Mouse (Mus musculus): ENCODE data around the gene Tfrc. TPM values are rescaled to one million over a fixed set of nuclear protein-coding genes. Genes with fewer than 3 reads are reported as not detected.
"Not testable (repeated sequence)": the region's sequence is repeated elsewhere in the genome, so short reads cannot be mapped to it uniquely, and the experiment has no call there.

The Tfrc gene
- polyA plus RNA-seq, 1 experiment from 2014 or later: 23.7 TPM

DNA sequence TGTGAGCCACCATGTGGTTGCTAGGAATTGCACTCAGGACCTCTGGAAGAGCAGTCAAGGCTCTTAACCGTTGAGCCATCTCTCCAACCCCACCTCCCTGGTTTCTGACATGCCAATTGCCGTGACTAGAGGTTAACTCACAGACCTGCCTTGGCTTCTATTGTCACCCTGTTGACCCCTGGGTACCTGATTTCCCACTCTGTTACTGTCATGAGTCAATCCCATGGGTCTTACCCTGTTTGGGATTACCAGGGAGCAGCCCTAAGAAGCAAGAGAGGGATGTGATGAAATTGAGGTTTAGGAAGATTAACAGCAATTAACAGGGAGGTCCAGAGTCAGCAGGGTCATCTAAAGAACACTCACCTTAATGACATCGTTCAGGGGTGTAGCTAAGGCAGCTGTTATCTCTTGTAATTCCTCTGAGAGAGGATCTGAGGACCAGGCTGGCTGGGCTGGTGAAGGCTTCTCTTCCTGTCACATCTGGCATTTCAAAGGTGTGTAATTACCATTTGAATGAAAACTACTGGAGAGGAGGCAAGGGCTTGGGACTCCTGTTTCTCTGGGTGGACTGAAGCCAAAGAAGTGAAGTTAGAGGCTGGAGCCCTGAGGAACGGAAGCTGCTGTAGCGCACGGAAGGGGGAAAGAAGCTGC lies 28.3 kb downstream of the Tfrc start:
- no peak for ATAC-seq
- TF ChIP-seq CTCF (IDR thresholded peaks at IDR 0.05; ENCODE audit: low read depth): no peak

DNA sequence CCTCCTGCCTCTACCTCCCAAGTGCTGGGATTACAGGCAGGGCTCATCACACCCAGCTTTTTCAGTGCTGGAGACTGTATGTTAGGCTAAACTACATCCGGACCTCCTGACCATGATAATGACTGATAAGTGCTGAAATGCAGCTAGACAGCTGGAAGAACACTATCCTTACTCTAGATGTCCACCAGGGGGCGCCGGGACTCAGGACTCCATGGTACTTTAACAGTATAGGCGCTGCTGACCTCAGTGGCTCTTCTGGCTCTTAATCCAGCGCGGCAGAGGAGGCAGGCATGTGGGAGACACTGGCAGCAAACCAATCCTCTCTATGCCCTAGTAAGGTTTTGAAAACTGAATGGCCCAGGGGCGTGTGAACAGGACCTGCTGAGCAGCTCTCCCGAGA lies 29.8 kb downstream of the Tfrc start:
- peak; percentile 36; the same call in 1 of the 2 replicates for ATAC-seq
- 10% methylated on average over 8 of the region's 8 CpGs for WGBS

More for the DNA sequence above, 28.3 kb downstream of the Tfrc start:
- H3K36me3 ChIP-seq (ENCODE audit: control insufficient read depth, insufficient read depth): 0 out of 2 replicates have a peak, but pooled peaks cover 3% of the 10 kb centered on the region
- no peaks in the 10 kb centered on the region for H3K4me1 ChIP-seq (replicated peaks; ENCODE audit: control insufficient read depth, insufficient read depth, low read length)
- H3K9ac ChIP-seq (ENCODE audit: low read depth, low read length): no peak overlapping the region
- no peak overlapping the region for H3K27ac ChIP-seq (ENCODE audit: low read depth, low read length)
- H3K4me3 ChIP-seq (ENCODE audit: low read depth, low read length): no peak overlapping the region
- no peak overlapping the region for H3K4me2 ChIP-seq (replicated peaks; ENCODE audit: low read depth)
- H3K27me3 ChIP-seq (replicated peaks; ENCODE audit: control insufficient read depth, insufficient read depth, low read length): no peaks in the 10 kb centered on the region
- WGBS: 33% methylated on average over 6 of the region's 6 CpGs
- H3K9me3 ChIP-seq (ENCODE audit: control insufficient read depth): no peaks in the 10 kb centered on the region

GRCm38 (mm10) chr16:32640096-32640495 lies 31.4 kb downstream of the Tfrc start:
- no peak overlapping the region for H3K9ac ChIP-seq (ENCODE audit: low read depth, low read length)
- no peaks in the 10 kb centered on the region for H3K36me3 ChIP-seq (ENCODE audit: control insufficient read depth, insufficient read depth)
- 62% methylated on average over 5 of the region's 5 CpGs for WGBS
- H3K27me3 ChIP-seq (replicated peaks; ENCODE audit: control insufficient read depth, insufficient read depth, low read length): no peaks in the 10 kb centered on the region
- no peak overlapping the region for H3K27ac ChIP-seq (ENCODE audit: low read depth, low read length)
- no peak overlapping the region for H3K4me3 ChIP-seq (ENCODE audit: low read depth, low read length)
- TF ChIP-seq CTCF (IDR thresholded peaks at IDR 0.05; ENCODE audit: low read depth): no peak
- no peak for ATAC-seq
- H3K4me1 ChIP-seq (replicated peaks; ENCODE audit: control insufficient read depth, insufficient read depth, low read length): no peaks in the 10 kb centered on the region
- no peaks in the 10 kb centered on the region for H3K9me3 ChIP-seq (ENCODE audit: control insufficient read depth)
- no peak overlapping the region for H3K4me2 ChIP-seq (replicated peaks; ENCODE audit: low read depth)

More for the DNA sequence above, 29.8 kb downstream of the Tfrc start:
- Histone ChIP-seq H3K9me3 (ENCODE audit: control insufficient read depth) (no peaks in the 10 kb centered on the region), H3K4me3 (ENCODE audit: low read depth, low read length) (no peak overlapping the region), H3K27ac (ENCODE audit: low read depth, low read length) (no peak overlapping the region), H3K4me1 (replicated peaks; ENCODE audit: control insufficient read depth, insufficient read depth, low read length) (no peaks in the 10 kb centered on the region), H3K27me3 (replicated peaks; ENCODE audit: control insufficient read depth, insufficient read depth, low read length) (no peaks in the 10 kb centered on the region), H3K36me3 (ENCODE audit: control insufficient read depth, insufficient read depth) (no peaks in the 10 kb centered on the region), H3K4me2 (replicated peaks; ENCODE audit: low read depth) (no peak overlapping the region), H3K9ac (ENCODE audit: low read depth, low read length) (no peak overlapping the region; the same call in 1 of the 2 replicates)
- TF ChIP-seq CTCF (IDR thresholded peaks at IDR 0.05; ENCODE audit: low read depth): peak; percentile 94

DNA sequence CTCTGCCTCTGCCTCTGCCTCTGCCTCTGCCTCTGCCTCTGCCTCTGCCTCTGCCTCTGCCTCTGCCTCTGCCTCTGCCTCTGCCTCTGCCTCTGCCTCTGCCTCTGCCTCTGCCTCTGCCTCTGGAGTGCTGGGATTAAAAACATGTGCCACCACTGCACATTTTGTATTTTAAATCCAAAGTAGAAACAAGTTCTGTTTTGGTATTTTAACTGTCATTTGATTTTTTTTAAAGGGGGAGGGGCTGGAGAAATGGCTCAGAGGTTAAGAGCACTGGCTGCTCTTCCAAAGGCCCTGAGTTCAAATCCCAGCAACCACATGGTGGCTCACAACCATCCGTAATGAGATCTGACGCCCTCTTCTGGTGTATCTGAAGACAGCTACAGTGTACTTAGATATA lies 32.0 kb downstream of the Tfrc start:
- H3K4me2 ChIP-seq (replicated peaks; ENCODE audit: low read depth); H3K4me3 ChIP-seq (ENCODE audit: low read depth, low read length); ATAC-seq; H3K27ac ChIP-seq (ENCODE audit: low read depth, low read length); H3K36me3 ChIP-seq (ENCODE audit: control insufficient read depth, insufficient read depth); H3K4me1 ChIP-seq (replicated peaks; ENCODE audit: control insufficient read depth, insufficient read depth, low read length); H3K9me3 ChIP-seq (ENCODE audit: control insufficient read depth); H3K27me3 ChIP-seq (replicated peaks; ENCODE audit: control insufficient read depth, insufficient read depth, low read length); H3K9ac ChIP-seq (ENCODE audit: low read depth, low read length): not testable (repeated sequence)
- 65% methylated on average over 2 of the region's 2 CpGs for WGBS

DNA sequence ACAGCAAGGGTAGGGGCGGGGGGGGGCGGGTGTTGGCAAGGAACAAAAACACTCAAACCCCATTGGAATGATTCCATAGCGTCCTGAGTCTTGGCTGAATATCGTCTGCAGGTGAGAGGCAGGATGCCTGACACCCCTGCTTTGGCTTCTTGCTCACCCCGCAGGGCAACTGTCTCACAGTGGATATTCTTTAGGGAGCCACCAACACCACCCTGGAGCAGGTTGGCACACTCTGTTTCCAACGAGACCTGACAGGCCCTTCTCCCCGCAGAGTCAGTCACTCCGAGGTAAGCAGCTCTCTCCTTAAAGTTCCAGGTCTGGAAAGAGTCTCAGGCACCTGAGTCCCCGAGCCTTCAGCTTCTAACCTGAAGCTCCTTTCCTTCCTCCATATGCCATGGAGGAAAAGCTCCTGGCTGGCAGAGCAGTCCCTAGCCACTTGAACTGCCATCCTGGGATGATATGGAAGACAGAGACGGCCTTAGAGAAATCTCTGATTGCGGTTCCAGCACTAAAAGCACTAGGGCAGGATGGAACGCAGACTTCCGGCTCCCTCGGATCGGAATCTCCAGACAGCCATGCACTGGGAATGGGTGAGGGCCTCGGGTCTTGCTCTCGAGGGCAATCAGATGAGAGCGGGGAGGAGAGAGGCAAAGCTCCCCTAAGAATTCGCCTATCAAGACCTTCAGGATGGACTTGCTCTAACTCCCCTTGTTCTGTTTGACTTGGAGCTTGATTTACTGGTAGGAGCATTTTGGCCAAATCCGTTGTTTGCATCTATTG lies 32.9 kb downstream of the Tfrc start:
- Histone ChIP-seq H3K27ac (ENCODE audit: low read depth, low read length) (no peak overlapping the region), H3K4me2 (replicated peaks; ENCODE audit: low read depth) (no peak overlapping the region), H3K9ac (ENCODE audit: low read depth, low read length) (no peak overlapping the region), H3K36me3 (ENCODE audit: control insufficient read depth, insufficient read depth) (no peaks in the 10 kb centered on the region), H3K9me3 (ENCODE audit: control insufficient read depth) (no peaks in the 10 kb centered on the region), H3K27me3 (replicated peaks; ENCODE audit: control insufficient read depth, insufficient read depth, low read length) (no peaks in the 10 kb centered on the region), H3K4me3 (ENCODE audit: low read depth, low read length) (no peak overlapping the region), H3K4me1 (replicated peaks; ENCODE audit: control insufficient read depth, insufficient read depth, low read length) (peaks cover 9% of the 10 kb centered on the region; the same call in 1 of the 2 replicates)
- 68% methylated on average over 20 of the region's 20 CpGs for WGBS
- TF ChIP-seq CTCF (IDR thresholded peaks at IDR 0.05; ENCODE audit: low read depth): no peak
- no peak for ATAC-seq

DNA sequence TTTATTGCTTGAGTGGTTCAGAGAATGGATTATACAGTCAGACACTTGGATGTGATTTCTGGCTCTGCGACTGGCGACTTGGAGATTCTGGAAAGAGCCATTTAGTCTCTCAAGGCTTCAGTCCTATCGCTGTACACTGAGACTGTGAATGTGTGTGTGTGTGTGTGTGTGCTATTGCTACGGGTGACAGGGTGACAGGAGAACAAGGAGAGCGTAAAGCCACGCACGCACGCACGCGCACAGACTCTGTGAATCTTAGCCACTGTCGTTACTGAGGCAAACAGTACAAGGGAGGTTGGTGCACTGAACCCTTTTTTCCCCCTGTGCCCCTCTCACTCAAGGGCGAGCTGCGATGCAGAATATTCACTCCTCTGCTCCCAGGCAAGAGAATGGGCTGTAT lies 33.6 kb downstream of the Tfrc start:
- no peak for TF ChIP-seq CTCF (IDR thresholded peaks at IDR 0.05; ENCODE audit: low read depth)
- ATAC-seq: no peak
- WGBS: 64% methylated on average over 13 of the region's 13 CpGs
- no peak overlapping the region for H3K27ac ChIP-seq (ENCODE audit: low read depth, low read length)
- H3K4me2 ChIP-seq (replicated peaks; ENCODE audit: low read depth): no peak overlapping the region
- no peaks in the 10 kb centered on the region for H3K27me3 ChIP-seq (replicated peaks; ENCODE audit: control insufficient read depth, insufficient read depth, low read length)
- no peak overlapping the region for H3K4me3 ChIP-seq (ENCODE audit: low read depth, low read length)
- H3K4me1 ChIP-seq (replicated peaks; ENCODE audit: control insufficient read depth, insufficient read depth, low read length): peaks cover 9% of the 10 kb centered on the region; the same call in 1 of the 2 replicates
- H3K9me3 ChIP-seq (ENCODE audit: control insufficient read depth): no peaks in the 10 kb centered on the region
- no peak overlapping the region for H3K9ac ChIP-seq (ENCODE audit: low read depth, low read length)
- no peaks in the 10 kb centered on the region for H3K36me3 ChIP-seq (ENCODE audit: control insufficient read depth, insufficient read depth)
